Mouse (Mus musculus) embryonic stem cell, embryonic (primary cell): ENCODE results near the gene Vmn2r62.
"Not testable (repeated sequence)": the region's sequence is repeated elsewhere in the genome, so short reads cannot be mapped to it uniquely, and the experiment has no call there.

Experiments
- CTCF ChIA-PET, 4 experiments: fragments of 300-600 bp in 2 of 4; fragments of 350-600 bp in 2 of 4; sonication (Branson Sonifier 250); formaldehyde crosslinking; loops; one replicate each; lab custom pipeline; 2022; ENCODE audit warnings: inconsistent platforms in 2 of 4; lab: Charles Lee
- POLR2A ChIA-PET, 4 experiments: fragments of 300-600 bp in 2 of 4; fragments of 350-600 bp in 2 of 4; sonication (Branson Sonifier 250); formaldehyde crosslinking; loops; one replicate each; lab custom pipeline; 2022; ENCODE audit warnings: antibody characterized with exemption in 4 of 4, inconsistent platforms in 1 of 4; lab: Charles Lee

The Vmn2r62 gene

DNA sequence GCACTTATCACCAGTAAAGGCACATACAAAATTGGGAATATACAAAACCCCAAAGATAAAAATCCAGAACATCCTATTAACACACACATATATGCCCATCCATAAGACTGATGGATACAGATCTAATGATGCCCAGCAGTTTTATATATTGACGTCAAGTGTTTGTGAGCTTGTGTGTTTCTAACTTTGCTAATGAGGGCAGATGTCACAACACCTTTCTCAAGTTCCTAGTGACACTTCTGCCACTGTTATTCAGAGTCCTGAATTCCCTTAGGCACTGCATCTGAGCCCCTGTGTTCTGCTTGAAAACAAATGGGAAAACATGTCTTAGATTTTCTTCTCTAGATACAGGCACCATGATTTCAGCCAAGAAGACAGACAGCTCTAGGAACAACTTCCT, at the start of gene Vmn2r62:
Gene Vmn2r62 (minus strand): TSS at position 101 of the 400 bp plus-strand sequence.
- POLR2A ChIA-PET, CTCF ChIA-PET: not testable (repeated sequence)

DNA sequence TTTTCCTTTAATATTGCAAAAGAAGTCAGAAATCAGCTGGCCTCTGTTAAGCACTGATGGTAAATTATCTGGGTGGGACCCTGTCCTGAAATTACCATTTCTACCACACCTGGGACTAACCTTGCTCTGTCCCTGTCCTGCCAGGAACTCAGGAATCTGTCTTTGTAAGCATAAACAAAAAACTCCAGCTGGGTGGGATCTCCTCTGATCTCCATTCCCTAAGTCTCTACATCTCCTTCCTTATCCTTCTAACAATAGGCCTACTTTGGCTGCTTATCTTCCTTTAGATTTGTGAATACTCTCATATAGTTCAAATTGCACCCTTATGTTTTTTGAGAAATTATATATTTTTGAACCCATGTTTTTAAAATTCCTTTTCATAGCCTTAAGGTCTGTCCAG, 45.0 kb upstream of the Vmn2r62 start:
- POLR2A ChIA-PET, CTCF ChIA-PET: not testable (repeated sequence)

DNA sequence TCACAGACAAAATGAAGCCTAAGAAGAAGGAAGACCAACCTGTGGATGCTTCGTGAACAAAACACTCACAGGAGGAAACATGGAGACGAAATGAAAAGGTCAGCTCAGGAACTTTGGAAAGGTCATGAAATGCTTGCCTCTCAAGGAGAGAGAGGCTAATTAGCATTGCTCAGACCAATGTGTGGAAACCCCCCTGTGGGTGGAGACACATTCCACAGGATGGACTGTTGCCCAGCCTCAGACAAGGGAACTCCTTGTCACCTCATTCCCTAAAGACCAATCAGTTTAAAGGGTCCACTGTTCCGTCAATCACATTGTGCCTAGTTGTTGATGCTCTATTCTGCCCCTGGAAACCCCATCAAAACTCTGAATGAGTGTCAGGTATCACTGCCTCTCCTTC, 38.9 kb upstream of the Vmn2r62 start:
- CTCF ChIA-PET: no interaction called here

DNA sequence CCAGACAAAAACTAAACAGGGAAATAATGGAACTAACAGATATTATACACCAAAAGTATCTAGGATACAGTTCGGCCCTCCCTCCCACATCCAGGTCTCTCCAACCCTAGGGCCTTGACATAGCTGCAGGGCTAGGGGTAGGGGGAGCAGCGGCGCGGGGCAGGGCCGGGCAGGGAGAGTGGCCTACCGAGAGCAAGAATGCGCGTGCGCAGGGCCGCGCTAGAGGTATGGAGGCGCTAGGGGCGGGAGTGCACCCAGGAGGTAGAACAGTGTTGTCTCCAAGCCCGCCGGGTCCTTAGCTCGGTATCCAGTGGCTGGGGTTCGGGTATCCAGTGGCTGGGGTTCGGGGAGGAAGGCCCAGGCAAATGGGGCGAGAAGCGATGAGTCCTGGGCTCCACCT, 43.5 kb downstream of the Vmn2r62 start:
- ChIA-PET POLR2A (interaction anchor here in 3 of 4 experiments (0.6 to 1.1 kb wide), 3 partner anchors 11 to 128 kb away, joined by 3 read pairs; no protein-coding TSS in a partner anchor), CTCF (interaction anchor here in 2 of 4 experiments (0.6 to 1.2 kb wide), 3 partner anchors 128 to 311 kb away, joined by 3 to 4 read pairs (median 3); no protein-coding TSS in a partner anchor)

More for the DNA sequence above, 38.9 kb upstream of the Vmn2r62 start:
- POLR2A ChIA-PET: no interaction called here

DNA sequence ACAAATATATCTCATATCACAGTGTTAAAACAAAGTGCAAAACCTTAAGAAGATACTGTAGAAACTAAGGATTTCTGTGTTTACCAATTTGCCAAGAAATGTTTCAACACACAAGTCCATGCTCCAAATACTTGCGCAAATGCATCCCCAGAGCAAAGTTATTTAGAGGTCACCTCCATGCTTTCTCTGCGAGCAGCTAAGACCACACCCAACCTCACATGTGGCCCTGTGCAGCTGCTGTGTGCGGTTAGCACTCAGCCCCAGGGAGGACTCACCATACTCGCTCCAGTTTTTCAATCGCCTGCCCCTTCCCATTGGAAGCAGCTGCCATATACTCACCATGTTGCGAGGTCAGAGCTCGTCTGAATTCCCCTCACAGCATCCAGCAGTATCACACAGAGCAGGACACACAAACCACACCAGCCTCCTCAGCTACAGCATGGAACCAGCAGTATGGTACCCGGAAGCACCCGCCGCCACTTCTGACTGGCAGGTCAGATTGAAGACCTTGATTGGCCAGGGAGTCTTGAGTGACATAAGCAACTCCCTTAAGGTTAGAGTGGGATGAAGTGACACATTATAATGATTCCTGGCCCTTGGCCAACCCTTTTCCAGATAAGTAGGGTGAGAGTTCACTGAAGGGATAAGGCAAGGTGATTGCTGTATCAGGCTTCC, 54.7 kb downstream of the Vmn2r62 start:
- ChIA-PET CTCF (no interaction called here), POLR2A (interaction anchor here in 3 of 4 experiments (0.6 to 1.7 kb wide), 5 partner anchors 11 to 128 kb away, joined by 3 to 4 read pairs (median 3); partner anchors contain the start of genes Gm17067 (in 1 of the 3) and Gm2381 (in 1 of the 3))

DNA sequence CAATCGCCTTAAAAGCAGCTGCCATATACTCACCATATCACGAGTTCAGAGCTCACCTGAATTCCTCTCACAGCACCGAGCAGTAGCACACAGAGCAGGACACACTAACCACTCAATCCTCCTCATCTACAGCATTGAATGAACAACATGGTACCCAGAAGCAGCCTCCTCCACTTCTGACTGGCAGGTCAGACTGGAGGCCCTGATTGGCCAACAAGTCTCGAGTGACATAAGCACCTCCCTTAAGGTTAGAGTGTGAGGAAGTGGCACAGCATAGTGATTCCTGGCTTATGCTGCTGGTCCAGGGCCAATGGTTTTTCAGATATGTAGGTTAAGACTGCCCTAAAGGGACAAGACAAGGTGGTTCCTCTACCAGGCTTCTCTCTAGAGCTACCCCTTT, 66.4 kb downstream of the Vmn2r62 start, which contains the start of gene Gm17067:
Gene Gm17067 (minus strand): TSS at position 101 of the 400 bp plus-strand sequence.
- CTCF ChIA-PET: not testable (repeated sequence)
- POLR2A ChIA-PET: interaction anchor here in 1 of 4 experiments (1.0 to 1.3 kb wide), 2 partner anchors 11 to 12 kb away, joined by 3 read pairs; no protein-coding TSS in a partner anchor
